9 mouse cellular contexts compared by ENCODE assay signal in the genomic region with DNA sequence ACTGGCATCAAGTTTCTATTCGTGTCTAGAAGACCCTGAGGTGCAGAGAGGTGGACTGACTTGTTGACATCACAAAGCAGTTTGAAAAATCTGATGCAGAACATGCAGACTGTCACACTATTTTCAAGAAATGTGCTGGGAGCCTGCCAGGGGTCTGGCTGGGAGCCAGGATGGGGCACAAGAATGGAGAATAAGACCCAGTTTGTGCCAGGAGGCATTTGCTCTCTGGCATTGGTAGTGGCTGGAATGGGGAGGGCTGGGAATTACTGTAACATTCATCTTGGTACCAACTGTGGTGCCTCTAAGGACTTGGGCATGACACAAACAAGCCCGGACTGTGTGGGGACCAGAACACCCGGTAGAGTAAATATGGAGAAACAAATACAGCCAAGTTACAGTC.
DNase-seq lines count a peak whose midpoint lies in the region; ATAC-seq and TF ChIP-seq lines count a peak whose summit lies in the region.
"Had no signal": no experiment of that assay in that cellular context is flagged by ENCODE, and none has a peak within 500 bp of the region (broad histone marks: within the 10 kb centered on the region; RNA-seq: fewer than 3 reads in every experiment).

No protein-coding gene starts in this region.

- no peak for TF ChIP-seq CTCF in stomach, postnatal 0 days (IDR thresholded peaks at IDR 0.05; ENCODE audit: low read depth)

- no peaks in the 10 kb centered on the region for H3K4me1 ChIP-seq in stomach, postnatal 0 days (replicated peaks; ENCODE audit: control insufficient read depth, insufficient read depth)

- H3K9me3 ChIP-seq in stomach, postnatal 0 days (ENCODE audit: control insufficient read depth, low read length), result no peaks in the 10 kb centered on the region

- peak; percentile 11 for DNase-seq in adrenal gland, adult 2 months
- DNase-seq in adrenal gland, adult 8-10 months, result no peak
- DNase-seq in kidney, postnatal 10 days, result peak; percentile 28
- no peak for DNase-seq in kidney, adult 11 months
- DNase-seq in cerebellum, postnatal 25 days, result peak; percentile 40 to 62
- DNase-seq in left cerebral cortex, postnatal 4 days, result peak; percentile 88
- DNase-seq in stomach, postnatal 0 days (ENCODE audit: low spot score), result no peak
- DNase-seq in spleen, postnatal 10 days (ENCODE audit: low spot score in 2 of 2), result no peak

- 53% methylated on average over 3 of the region's 3 CpGs for WGBS in stomach, postnatal 0 days

- H3K27me3 ChIP-seq in stomach, postnatal 0 days (ENCODE audit: control insufficient read depth, insufficient read depth, low read length), result no peaks in the 10 kb centered on the region

- ATAC-seq in stomach, postnatal 0 days (ENCODE audit: low FRiP score, low TSS enrichment), result no peak
- ATAC-seq: lung, postnatal 0 days had no signal

- no peak for TF ChIP-seq EP300 in stomach, postnatal 0 days (optimal IDR thresholded peaks at IDR 0.05)

- H3K36me3 ChIP-seq in stomach, postnatal 0 days (ENCODE audit: control insufficient read depth, insufficient read depth, low read length), result no peaks in the 10 kb centered on the region

- H3K27ac ChIP-seq in stomach, postnatal 0 days (replicated peaks), result no peak overlapping the region

- no peak overlapping the region for H3K4me3 ChIP-seq in stomach, postnatal 0 days (ENCODE audit: low read depth, low read length)

- no peak overlapping the region for H3K9ac ChIP-seq in stomach, postnatal 0 days (ENCODE audit: low read length)

- no peak overlapping the region for H3K4me2 ChIP-seq in stomach, postnatal 0 days (replicated peaks; ENCODE audit: low read depth)

- intact Hi-C loops in left cerebral cortex, postnatal 4 days (cut with DNase I), result no loop called here

Comparison
In these comparisons a context has a peak if more than half of its experiments do, and no peak if none do; other contexts are left out.
1. DNase-seq: peak in adrenal gland, adult 2 months (single experiment), kidney, postnatal 10 days (single experiment), cerebellum, postnatal 25 days (2 of 2) and left cerebral cortex, postnatal 4 days (single experiment); none in adrenal gland, adult 8-10 months (single experiment), kidney, adult 11 months (single experiment), stomach, postnatal 0 days (single experiment) and spleen, postnatal 10 days (0 of 2).